Mouse (Mus musculus) kidney, postnatal 25 days (tissue): Measurements from ENCODE around the gene Gm14137.

Experiments
- DNase-seq, 2 experiments: peaks; one replicate each; pipeline ENCODE4 v3.0.0; 2021; ENCODE audit warnings: mixed read lengths in 2 of 2

Gene Gm14137

GRCm38 (mm10) chr2:119173991-119174651 is at the start of gene Gm14137:
Gene Gm14137, plus strand, starts transcription at chr2:119174509.
- DNase-seq, result no peak

- DNase-seq, result no peak
Observed at GRCm38 (mm10) chr2:119136346-119136898, 37.9 kb upstream of the Gm14137 start.

- DNase-seq, result peak in 1 of 2 experiments; percentile 32
Observed at GRCm38 (mm10) chr2:119145199-119145598, 29.1 kb upstream of the Gm14137 start.

- no peak for DNase-seq
Observed at GRCm38 (mm10) chr2:119146435-119146834, 27.9 kb upstream of the Gm14137 start.

- DNase-seq, result peak in 1 of 2 experiments; percentile 17
Observed at GRCm38 (mm10) chr2:119147160-119147678, 27.1 kb upstream of the Gm14137 start.

- DNase-seq, result no peak
Observed at GRCm38 (mm10) chr2:119147775-119148174, 26.5 kb upstream of the Gm14137 start.

- peak in 1 of 2 experiments; percentile 30 for DNase-seq
Observed at GRCm38 (mm10) chr2:119152255-119152654, 22.1 kb upstream of the Gm14137 start.

- no peak for DNase-seq
Observed at GRCm38 (mm10) chr2:119154683-119155082, 19.6 kb upstream of the Gm14137 start.

- no peak for DNase-seq
Observed at GRCm38 (mm10) chr2:119155388-119155787, 18.9 kb upstream of the Gm14137 start.

- peak; percentile 39 to 64 for DNase-seq
Observed at GRCm38 (mm10) chr2:119156081-119156680, 18.1 kb upstream of the Gm14137 start.

- DNase-seq, result peak; percentile 98
Observed at GRCm38 (mm10) chr2:119156681-119157572, 17.4 kb upstream of the Gm14137 start, which contains the start of gene Rmdn3. Gene Rmdn3, minus strand, starts transcription at chr2:119157034.

- peak in 1 of 2 experiments; percentile 4 for DNase-seq
Observed at GRCm38 (mm10) chr2:119157836-119158235, 16.5 kb upstream of the Gm14137 start.

- DNase-seq, result peak; percentile 57 to 78
Observed at GRCm38 (mm10) chr2:119161247-119161646, 13.1 kb upstream of the Gm14137 start.

- DNase-seq, result no peak
Observed at GRCm38 (mm10) chr2:119163135-119163534, 11.2 kb upstream of the Gm14137 start.

GRCm38 (mm10) chr2:119163999-119164398 is 10.3 kb upstream of the Gm14137 start:
- no peak for DNase-seq

- no peak for DNase-seq
Observed at GRCm38 (mm10) chr2:119165401-119165800, 8.9 kb upstream of the Gm14137 start.

- peak; percentile 83 to 94 for DNase-seq
Observed at GRCm38 (mm10) chr2:119166901-119167865, 7.1 kb upstream of the Gm14137 start, which contains the start of gene Gchfr. Gene Gchfr, plus strand, starts transcription at chr2:119167773.

- no peak for DNase-seq
Observed at GRCm38 (mm10) chr2:119167866-119168256, 6.4 kb upstream of the Gm14137 start.

GRCm38 (mm10) chr2:119170282-119170681 is 4.0 kb upstream of the Gm14137 start:
- DNase-seq, result no peak

GRCm38 (mm10) chr2:119171574-119171973 is 2.7 kb upstream of the Gm14137 start:
- no peak for DNase-seq

GRCm38 (mm10) chr2:119172446-119172845 is 1.9 kb upstream of the Gm14137 start:
- DNase-seq, result no peak
